Mouse (Mus musculus) brain, adult 2 months (tissue): ENCODE measurements around the gene Cdh12.
"Not testable (repeated sequence)": the region's sequence is repeated elsewhere in the genome, so short reads cannot be mapped to it uniquely, and the experiment has no call there.

Experiments used
- DNase-seq: peaks from one replicate; pipeline ENCODE4 v3.0.0; 2011; ENCODE audit warnings: low read depth, low spot score

The Cdh12 gene

DNA sequence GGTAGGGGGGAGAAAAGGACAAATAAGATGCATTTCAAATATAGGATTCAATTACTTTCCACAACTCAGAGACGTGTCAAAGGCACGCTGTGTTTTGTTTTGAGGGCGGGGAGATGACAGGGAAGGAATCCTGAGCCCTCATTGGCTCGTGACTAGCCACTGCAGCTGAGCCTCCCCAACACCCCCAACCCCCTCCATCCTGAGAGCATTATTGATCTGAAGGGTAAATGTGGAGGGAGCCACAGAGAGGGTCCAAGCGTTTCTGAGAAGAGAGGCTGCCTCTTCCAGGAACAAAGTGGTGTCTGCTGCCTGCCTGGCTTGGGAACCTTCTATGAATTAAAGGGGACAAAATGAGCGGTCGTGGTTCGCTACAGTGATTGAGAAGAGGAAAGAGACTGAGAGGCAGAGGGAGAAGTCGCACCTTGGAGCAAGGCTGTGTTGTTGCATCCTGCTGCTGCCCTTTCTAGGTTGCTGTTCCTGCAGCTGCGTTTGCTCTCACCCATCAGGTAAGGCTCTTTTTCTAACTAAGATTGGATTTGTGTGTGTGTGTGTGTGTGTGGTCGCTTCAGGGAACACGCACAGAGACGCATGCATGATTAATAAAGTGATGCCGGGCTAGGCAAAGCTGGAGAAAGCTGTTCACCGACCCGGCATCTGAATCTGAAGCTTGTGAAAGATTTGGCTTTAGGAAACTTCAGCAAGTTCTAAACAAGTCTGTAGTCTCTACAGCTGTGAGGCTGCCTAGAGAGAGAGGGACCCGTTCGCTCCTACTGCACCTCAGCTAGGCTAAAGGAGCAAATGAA lies at the start of gene Cdh12:
TSS of gene Cdh12 (plus strand) at position 405 of the 803 bp plus-strand sequence.
- DNase-seq, result peak; percentile 82

DNA sequence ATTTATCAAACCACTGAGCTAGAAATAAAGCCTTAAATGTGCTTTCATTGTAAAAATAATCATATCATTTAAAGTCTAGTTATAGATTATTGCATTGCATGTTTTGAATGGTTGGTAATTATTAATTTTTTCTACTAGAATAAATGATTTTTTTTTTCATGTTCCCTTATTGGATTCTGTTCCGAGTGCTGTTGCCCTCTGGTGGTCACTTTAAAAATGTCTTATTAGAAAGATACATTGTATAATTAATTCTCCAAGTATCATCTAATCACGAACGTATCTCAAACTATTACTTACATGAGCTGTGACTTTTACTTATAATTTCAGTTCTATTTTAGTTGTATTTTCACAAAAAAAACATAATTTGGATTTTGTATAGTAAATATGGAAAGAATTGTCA lies 45.5 kb upstream of the Cdh12 start:
- peak; percentile 12 for DNase-seq

DNA sequence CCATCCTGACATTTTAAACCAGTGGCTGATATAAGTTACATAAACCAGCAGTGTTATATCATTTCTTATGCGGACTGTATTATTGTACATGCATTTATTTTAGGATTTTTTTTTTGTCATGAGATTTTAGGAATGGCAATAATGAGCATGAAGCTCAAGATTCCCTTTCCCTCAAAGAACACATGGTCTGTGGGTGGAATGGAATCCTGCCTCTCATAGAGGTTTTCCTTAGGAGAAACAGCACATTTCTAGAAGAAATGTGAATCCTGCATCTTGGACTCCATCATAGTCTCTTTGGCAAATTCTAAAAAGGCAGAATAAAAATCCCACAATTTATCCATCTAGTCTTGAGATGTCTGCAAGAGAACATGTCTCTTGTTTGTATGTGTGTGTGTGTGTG lies 35.7 kb upstream of the Cdh12 start:
- DNase-seq, result peak; percentile 70

- no peak for DNase-seq
Observed at GRCm38 (mm10) chr15:20436356-20436755, 12.7 kb upstream of the Cdh12 start.

DNA sequence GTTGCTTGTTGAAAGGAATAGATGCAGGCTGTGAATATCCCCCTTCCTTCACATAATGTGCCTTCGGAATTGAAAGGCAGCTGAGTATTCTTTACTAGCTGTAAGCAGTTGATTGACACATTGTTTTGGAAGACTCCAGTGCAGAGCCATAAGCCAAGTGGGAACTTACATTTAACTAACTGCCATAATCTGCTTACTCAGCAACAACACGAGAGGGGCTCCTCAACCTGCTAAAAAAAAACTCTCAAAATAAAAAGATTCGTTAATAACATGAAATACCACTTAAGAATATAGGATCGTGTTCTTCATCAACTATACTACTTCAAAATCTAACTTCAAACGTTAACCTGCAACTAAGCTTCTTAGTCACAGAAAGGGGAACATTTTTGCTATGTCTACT lies 1.5 kb downstream of the Cdh12 start:
- DNase-seq, result peak; percentile 27

GRCm38 (mm10) chr15:20458508-20458907 lies 9.4 kb downstream of the Cdh12 start:
- DNase-seq, result no peak

GRCm38 (mm10) chr15:20462500-20462899 lies 13.4 kb downstream of the Cdh12 start:
- peak; percentile 57 for DNase-seq

DNA sequence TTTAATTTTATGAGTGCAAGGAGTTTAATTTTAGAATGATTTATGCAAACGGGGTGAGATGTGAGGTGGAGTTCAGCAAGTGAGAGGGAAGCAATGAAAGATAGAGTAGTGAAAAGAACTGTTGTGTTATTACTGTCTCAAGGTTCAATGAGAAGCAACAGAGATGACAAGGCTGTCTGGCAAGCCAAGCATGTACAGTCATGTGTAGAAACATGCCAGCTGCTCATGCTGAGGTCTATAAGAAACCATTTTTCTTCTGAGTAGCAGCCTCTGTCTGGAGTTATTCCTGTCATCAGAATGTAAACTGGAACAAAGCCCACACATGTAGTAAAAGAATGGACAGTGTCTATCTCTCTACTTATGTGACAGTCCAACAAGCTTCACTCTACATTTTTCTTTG lies 14.5 kb downstream of the Cdh12 start:
- DNase-seq, result peak; percentile 36

- peak; percentile 22 for DNase-seq
Observed at GRCm38 (mm10) chr15:20550979-20551378, 101.9 kb downstream of the Cdh12 start.

- DNase-seq, result no peak
Observed at GRCm38 (mm10) chr15:20571012-20571411, 121.9 kb downstream of the Cdh12 start.

GRCm38 (mm10) chr15:20582567-20583075 lies 133.6 kb downstream of the Cdh12 start:
- no peak for DNase-seq

DNA sequence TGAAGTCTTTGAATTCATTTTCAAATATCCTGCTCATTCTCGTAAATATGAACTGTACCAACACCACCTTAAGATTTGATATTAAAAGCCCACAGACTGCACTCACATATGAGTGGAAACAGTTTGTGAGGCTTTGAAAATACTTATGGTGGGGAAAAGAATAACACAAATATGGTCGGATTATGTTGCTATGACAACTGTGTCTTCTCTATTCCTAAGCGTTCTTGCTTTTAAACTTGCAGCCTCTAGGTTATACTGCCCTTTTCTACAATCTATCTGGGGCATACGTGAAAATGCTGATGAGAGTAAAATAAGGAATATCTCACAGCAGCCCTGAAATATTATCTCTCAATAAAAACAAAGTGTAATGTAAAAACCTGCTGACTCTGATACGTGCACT lies 142.5 kb downstream of the Cdh12 start:
- peak; percentile 21 for DNase-seq

DNA sequence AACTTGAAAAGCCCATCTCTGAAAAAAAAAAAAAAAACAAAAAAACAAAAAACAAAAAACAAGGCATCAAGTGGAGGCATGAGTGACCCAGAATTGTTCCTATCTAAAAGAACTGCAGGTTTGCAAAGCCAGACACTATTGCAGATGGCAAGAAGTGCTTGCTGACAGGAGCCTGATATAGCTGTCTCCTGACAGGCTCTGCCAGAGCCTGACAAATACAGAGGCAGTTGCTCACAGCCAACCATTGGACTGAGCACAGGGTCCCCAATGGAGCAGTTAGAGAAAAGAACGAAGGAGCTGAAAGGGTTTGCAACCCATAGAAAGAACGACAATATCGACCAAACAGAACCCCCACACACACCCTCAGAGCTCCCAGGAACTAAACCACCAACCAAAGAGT lies 156.7 kb downstream of the Cdh12 start:
- peak; percentile 8 for DNase-seq

DNA sequence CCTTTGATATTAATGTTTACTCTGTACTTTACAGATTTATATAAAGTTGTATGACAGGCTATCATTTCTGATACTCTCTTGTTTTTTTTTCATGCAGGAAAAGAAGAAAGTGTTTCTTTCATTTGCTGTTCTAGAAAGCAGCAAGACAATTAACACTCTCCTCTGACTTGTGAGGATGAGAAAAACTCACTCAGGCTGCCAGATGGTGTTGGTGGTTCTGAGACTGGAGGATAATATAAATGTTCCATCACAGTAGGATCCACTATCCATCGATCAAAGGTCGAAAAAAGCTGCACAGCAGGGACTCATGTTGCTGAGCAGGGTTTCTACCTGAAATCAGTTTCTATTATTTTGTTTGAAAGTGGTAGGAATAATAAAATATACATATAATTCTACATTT lies 185.5 kb downstream of the Cdh12 start:
- DNase-seq, result peak; percentile 65

- peak; percentile 7 for DNase-seq
Observed at GRCm38 (mm10) chr15:20639155-20639554, 190.1 kb downstream of the Cdh12 start.

- peak; percentile 11 for DNase-seq
Observed at GRCm38 (mm10) chr15:20642905-20643414, 193.9 kb downstream of the Cdh12 start.

DNA sequence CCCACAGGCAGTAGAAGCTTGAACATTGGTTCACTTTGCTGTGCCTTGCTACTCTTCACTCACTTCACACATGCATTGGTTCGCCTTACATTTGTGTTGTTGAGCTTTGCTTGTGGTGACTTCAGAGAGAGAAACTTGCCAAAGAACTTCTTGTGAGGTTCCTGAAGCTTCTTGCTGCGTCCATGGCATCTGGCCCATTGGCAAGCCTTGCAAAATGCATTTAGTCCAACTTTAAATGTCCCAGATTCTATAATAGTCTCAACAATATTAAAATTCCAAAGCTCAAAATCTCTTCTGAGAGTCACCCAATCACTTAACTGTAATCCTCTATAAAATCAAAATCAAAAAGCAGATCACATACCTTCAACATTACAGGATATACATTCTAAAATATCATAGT lies 211.2 kb downstream of the Cdh12 start:
- peak; percentile 35 for DNase-seq

GRCm38 (mm10) chr15:20666650-20667049 lies 217.6 kb downstream of the Cdh12 start, which contains the start of gene Acot10:
TSS of gene Acot10 (minus strand) at chr15:20666750.
- no peak for DNase-seq

DNA sequence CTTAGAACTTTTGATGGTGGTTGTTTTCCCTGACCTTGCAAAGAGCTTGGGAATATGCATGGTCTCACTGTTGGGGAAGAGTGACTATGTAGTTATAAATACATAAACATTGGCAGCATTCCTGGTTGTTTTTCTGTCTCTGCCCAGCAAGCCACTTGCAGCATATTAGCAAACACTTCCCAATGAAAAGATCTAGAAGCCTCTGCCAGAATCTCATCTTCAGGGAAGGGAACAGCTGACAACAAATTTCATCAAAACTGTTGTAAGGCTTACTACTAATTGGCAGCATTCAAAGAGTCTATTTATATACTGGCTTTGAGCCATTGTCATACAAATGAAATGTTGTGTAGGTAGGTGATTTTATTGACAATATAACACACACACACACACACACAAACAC lies 218.3 kb downstream of the Cdh12 start:
- peak; percentile 44 for DNase-seq

GRCm38 (mm10) chr15:20667989-20668388 lies 218.9 kb downstream of the Cdh12 start:
- DNase-seq, result no peak

DNA sequence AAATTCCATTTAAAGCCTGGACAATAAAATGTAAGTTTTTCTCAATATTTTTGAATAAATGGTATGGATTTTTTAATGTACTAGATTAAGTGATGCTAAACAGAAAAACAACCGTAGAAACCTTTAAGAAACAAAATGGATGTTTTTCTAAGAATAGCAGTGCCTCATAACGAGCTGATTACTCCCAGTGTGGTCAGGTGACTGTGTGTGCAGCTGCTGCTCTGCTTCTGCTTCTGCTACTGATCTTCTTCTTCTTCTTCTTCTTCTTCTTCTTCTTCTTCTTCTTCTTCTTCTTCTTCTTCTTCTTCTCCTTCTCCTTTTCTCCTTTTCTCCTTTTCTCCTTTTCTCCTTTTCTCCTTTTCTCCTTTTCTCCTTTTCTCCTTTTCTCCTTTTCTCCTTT lies 220.4 kb downstream of the Cdh12 start:
- DNase-seq, result not testable (repeated sequence)

GRCm38 (mm10) chr15:20682719-20683118 lies 233.7 kb downstream of the Cdh12 start:
- DNase-seq, result no peak

DNA sequence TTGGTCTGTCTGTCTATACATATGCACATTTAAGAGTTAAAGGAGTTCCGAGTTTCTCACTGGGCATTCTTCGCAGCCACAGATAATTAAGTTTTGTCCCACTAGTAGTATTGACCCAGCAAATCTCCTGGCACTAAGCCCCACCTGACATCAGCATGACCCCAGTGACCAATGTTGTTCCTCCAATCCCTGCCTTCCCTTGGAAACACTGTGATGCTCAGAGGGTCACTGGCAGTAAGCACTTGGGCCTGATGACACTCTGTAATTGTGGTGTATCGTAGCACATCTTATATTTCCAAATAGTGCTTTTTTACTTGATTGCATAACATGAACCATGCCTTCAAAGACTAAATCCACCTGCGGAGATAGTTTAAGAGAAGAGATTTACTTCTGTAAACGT lies 235.1 kb downstream of the Cdh12 start:
- DNase-seq, result no peak
